Mouse (Mus musculus): ENCODE data around the gene Apof.

GRCm38 (mm10) chr10:128315578-128315977 lies 47.1 kb downstream of the Apof start:
- no peak for TF ChIP-seq ZC3H11A (IDR thresholded peaks at IDR 0.05; ENCODE audit: low read depth, low read length)
- TF ChIP-seq USF1 (IDR thresholded peaks at IDR 0.05; ENCODE audit: low read depth, low read length): no peak
- TF ChIP-seq MEF2A (IDR thresholded peaks at IDR 0.05; ENCODE audit: borderline replicate concordance, low read depth, low read length): no peak
- no peak for TF ChIP-seq CHD2 (IDR thresholded peaks at IDR 0.05; ENCODE audit: low read length)
- no peak for TF ChIP-seq RCOR1 (conservative IDR thresholded peaks at IDR 0.05; ENCODE audit: low read depth, low read length)
- TF ChIP-seq POLR2A (IDR thresholded peaks at IDR 0.05; ENCODE audit: low read depth, low read length): no peak
- TF ChIP-seq CTCF (conservative IDR thresholded peaks at IDR 0.05 in 1 of 2, IDR thresholded peaks at IDR 0.05 in 1 of 2; ENCODE audit: low read depth in 2 of 2, low read length in 2 of 2): no peak
- no peak for TF ChIP-seq CHD1 (IDR thresholded peaks at IDR 0.05; ENCODE audit: low read depth, low read length)
- no peak for TF ChIP-seq POLR2AphosphoS2 (IDR thresholded peaks at IDR 0.05; ENCODE audit: low read depth, low read length)
